Mouse (Mus musculus): ENCODE measurements around the gene Il9r.

The Il9r gene

DNA sequence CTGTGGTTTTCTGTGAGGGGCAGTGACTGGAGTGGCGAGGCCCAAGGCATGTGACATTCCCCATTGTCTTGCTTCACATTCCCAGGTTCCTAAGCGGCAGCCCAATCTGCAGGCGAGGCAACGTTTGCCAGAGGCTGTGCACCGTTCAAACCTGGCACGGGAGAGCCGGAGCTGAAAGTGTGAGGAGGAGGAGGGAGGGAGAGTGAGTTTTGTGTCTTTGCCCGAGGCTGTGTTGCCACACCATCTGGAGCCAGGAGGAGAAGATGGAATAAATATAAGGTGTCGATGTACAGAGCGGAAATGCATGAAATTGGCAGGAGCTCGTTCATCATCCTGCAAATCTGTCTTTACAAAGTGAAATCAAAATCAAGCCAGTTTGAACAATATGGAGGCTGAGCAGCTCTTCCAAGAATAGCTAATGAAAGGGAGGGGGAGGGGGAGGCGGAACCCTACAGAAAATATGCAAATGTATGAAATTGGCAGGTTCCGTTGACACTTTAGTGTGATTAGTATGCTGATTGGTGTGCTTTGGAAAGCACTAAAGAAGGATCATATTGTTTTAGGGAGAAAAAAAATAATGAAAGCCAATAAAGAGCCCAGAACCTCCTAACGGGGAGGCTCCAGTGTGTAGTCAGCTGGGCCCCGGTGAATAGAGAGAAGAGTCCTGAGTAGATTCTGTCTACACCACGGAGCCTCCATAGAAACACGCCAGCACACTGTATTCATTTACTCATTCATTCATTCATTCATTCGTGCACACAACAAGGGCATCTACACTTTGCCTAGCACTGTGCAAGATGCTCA is 42.1 kb downstream of the Il9r start:
- DNase-seq: no peak

DNA sequence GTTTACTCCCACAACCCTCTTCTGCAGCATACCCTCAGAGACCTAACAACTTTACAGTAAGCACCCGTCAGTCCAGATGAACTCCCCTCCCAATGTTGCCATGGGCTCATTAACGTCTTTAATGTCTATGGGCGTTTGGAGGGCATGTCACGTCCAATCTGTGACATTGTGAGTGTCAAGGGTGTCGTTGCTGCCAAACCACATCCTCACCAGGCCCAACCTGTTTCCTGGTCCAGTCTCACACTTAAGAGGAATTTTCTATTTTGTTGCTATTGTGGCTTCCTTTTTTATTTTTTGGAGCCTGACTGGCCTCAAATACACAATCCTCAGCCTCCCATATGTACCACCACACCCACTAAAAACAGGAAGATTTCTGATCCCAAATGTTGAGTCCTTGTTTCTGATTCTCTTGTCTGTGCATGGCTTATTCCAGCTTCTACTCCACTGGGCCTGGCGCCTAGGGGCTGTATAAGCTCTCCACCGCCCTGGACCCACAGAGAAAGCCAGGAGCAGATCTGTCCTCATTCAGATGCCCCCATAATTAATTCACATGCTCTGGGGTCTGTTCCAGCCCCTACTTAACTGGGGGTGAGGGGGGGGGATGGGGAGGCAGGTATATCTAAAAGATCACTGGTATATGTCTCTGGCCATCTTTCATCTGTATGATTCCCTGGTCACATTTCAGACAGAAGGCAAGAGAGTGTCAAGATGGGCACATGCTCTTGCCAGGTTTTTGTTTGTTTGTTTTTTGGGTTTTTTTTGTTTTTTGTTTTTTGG is 43.0 kb downstream of the Il9r start:
- DNase-seq: no peak

DNA sequence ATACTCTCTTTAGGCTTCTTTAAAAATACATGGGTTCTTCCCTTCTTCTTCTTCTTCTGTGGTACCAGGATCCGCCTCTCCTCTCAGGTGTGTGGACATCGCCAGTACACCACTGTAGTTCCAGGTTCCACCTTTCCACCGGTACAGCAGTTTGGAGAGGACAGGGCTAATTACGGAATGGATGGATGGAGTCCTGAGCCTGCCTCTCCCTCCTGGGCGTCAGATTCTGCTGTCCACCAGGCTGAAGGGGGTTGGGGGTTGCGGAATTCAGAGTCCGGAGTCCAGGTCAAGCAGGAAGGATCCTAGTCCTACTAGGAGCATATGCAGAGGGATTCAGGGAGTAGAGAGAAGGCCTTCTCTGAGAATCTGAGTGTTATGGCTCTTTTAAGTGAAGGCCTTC is 46.9 kb downstream of the Il9r start:
- DNase-seq: no peak

GRCm38 (mm10) chr11:32152814-32153213 is 47.3 kb downstream of the Il9r start:
- no peak for DNase-seq

- DNase-seq: no peak
Observed at GRCm38 (mm10) chr11:32151243-32151642, 48.8 kb downstream of the Il9r start.

- DNase-seq: no peak
Observed at GRCm38 (mm10) chr11:32149605-32150004, 50.5 kb downstream of the Il9r start.

- DNase-seq: no peak
Observed at GRCm38 (mm10) chr11:32142771-32143170, 57.3 kb downstream of the Il9r start.

GRCm38 (mm10) chr11:32141627-32142586 is 58.2 kb downstream of the Il9r start:
- no peak for DNase-seq

GRCm38 (mm10) chr11:32141034-32141433 is 59.0 kb downstream of the Il9r start:
- DNase-seq: peak; percentile 46

DNA sequence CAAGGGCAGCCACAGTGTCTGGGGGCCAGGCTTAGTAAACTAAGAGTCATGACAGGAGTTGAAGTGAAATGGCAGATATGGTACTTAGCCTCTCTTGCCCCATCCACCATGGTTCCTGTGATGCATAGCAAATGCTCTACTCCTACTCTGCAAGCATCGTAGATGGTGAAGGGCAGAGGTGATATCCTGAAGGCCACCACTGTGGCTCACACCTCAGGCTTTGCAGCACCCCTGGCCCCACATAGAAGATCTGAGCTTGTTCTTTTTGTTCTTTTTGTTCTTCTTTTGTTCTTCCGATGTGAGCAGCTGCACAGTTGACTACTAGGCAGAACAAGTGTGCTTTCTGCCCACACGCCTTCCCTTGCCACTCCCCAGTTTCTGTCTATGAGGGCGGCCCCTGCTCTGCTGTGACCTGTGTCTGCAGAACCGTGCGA is 60.5 kb downstream of the Il9r start:
- no peak for DNase-seq

- no peak for DNase-seq
Observed at GRCm38 (mm10) chr11:32138614-32138964, 61.5 kb downstream of the Il9r start.

GRCm38 (mm10) chr11:32137719-32138613 is 62.1 kb downstream of the Il9r start:
- no peak for DNase-seq

All from cerebellum, adult 11 months (tissue).